Mouse (Mus musculus) C2C12 (cell line): ENCODE measurements around the gene B3galt4.

Source experiments
- CEBPB ChIP-seq: IDR thresholded peaks from one replicate; pipeline ENCODE4 v1.6.1; 2011; ENCODE audit warnings: low read depth, mild to moderate bottlenecking, control low read depth, moderate library complexity
- CTCF ChIP-seq: IDR thresholded peaks from one replicate; pipeline ENCODE4 v1.5.1; 2011; ENCODE audit not compliant: control insufficient read depth, insufficient read depth, insufficient read length
- FOSL1 ChIP-seq: IDR thresholded peaks from one replicate; pipeline ENCODE4 v1.8.0; 2011; ENCODE audit warnings: mild to moderate bottlenecking, low read length; ENCODE audit not compliant: poor library complexity, insufficient read depth, severe bottlenecking
- MAX ChIP-seq: IDR thresholded peaks from one replicate; pipeline ENCODE4 v1.6.1; 2011; ENCODE audit warnings: mild to moderate bottlenecking, control low read depth
- MYOD1 ChIP-seq: IDR thresholded peaks from one replicate; pipeline ENCODE4 v1.6.1; 2011; ENCODE audit warnings: low read depth; ENCODE audit not compliant: control insufficient read depth, insufficient read length
- MYOG ChIP-seq: IDR thresholded peaks from one replicate; pipeline ENCODE4 v1.6.1; 2011; ENCODE audit not compliant: control insufficient read depth, insufficient read length; ENCODE audit errors: extremely low read depth
- USF1 ChIP-seq: IDR thresholded peaks from one replicate; pipeline ENCODE4 v1.6.1; 2011; ENCODE audit warnings: low read depth, mild to moderate bottlenecking, control low read depth, moderate library complexity

GRCm38 (mm10) chr17:33962876-33963275 is 11.6 kb upstream of the B3galt4 start:
- no peak for TF ChIP-seq CTCF
- no peak for TF ChIP-seq USF1
- TF ChIP-seq MAX, result no peak
- no peak for TF ChIP-seq MYOG
- no peak for TF ChIP-seq MYOD1
- TF ChIP-seq FOSL1, result no peak
- no peak for TF ChIP-seq CEBPB
